In the genomic region with DNA sequence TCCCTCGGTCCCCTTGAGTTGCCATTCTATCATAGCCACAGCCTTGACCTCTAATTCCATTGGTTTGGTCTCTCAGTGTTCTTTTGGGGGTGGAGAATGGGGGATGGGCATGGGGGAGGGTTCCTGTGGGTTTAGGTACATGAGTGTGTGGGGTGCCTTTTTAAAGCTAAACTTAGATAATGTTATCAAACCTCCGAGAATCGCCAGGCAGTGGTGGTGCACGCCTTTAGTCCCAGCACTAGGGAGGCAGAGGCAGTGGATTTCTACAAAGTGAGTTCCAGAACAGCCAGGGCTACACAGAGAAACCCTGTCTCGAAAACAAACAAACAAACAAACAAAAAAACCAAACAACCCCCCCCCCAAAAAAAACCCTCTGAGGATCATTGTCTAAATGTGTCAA, we compare ENCODE assay signal across 31 mouse cellular contexts. TPM values are rescaled to one million over a fixed set of nuclear protein-coding genes. Genes with fewer than 3 reads are reported as not detected.
DNase-seq lines count a peak whose midpoint lies in the region; ATAC-seq and TF ChIP-seq lines count a peak whose summit lies in the region.
"Had no signal": no experiment of that assay in that cellular context is flagged by ENCODE, and none has a peak within 500 bp of the region (broad histone marks: within the 10 kb centered on the region; RNA-seq: fewer than 3 reads in every experiment).

No protein-coding gene starts in this region.

- TF ChIP-seq RAD21 in MEL (IDR thresholded peaks at IDR 0.05; ENCODE audit: low read depth, low read length), result no peak

- peaks cover 0 to 3% of the 10 kb centered on the region in 2 experiments; a peak in 2 of 4 replicates for H3K36me3 ChIP-seq in MEL (ENCODE audit: control insufficient read depth in 1 of 2, insufficient read depth in 2 of 2, low read length in 2 of 2)
- no peaks in the 10 kb centered on the region for H3K36me3 ChIP-seq in liver, embryonic 12.5 days
- H3K36me3 ChIP-seq in liver, embryonic 15.5 days (replicated peaks), result no peaks in the 10 kb centered on the region
- H3K36me3 ChIP-seq: forebrain, embryonic 10.5 days; hindbrain, embryonic 12.5 days; hindbrain, embryonic 15.5 days had no signal

- no peaks in the 10 kb centered on the region for H3K9me3 ChIP-seq in MEL (replicated peaks; ENCODE audit: insufficient read depth, low read length)
- H3K9me3 ChIP-seq in liver, embryonic 12.5 days (replicated peaks), result no peaks in the 10 kb centered on the region
- H3K9me3 ChIP-seq in liver, embryonic 15.5 days (replicated peaks), result no peaks in the 10 kb centered on the region
- H3K9me3 ChIP-seq: forebrain, embryonic 10.5 days; forebrain, embryonic 13.5 days; hindbrain, embryonic 12.5 days; hindbrain, embryonic 15.5 days had no signal

- peak in 1 of 2 experiments; percentile 41; a peak in 1 of 4 replicates for TF ChIP-seq EP300 in MEL (IDR thresholded peaks at IDR 0.05; ENCODE audit: low read depth in 1 of 2, low read length in 2 of 2)

- ATAC-seq in liver, embryonic 12.5 days, result peak; percentile 84
- peak; percentile 52; the same call in 1 of the 2 replicates for ATAC-seq in liver, embryonic 15.5 days (ENCODE audit: insufficient read depth)
- ATAC-seq: activated CD4-positive, CD25-positive, alpha-beta regulatory T cell, adult 4 months; CD4-positive, CD25-positive, alpha-beta regulatory T cell, adult 4 months; forebrain, embryonic 13.5 days; forebrain, embryonic 16.5 days had no signal

- H3K27ac ChIP-seq in MEL (ENCODE audit: control insufficient read depth, low read depth, low read length), result no peak overlapping the region
- no peak overlapping the region for H3K27ac ChIP-seq in liver, embryonic 12.5 days
- H3K27ac ChIP-seq in liver, embryonic 15.5 days (replicated peaks), result no peak overlapping the region
- H3K27ac ChIP-seq: forebrain, embryonic 10.5 days; forebrain, embryonic 13.5 days; hindbrain, embryonic 12.5 days; hindbrain, embryonic 15.5 days had no signal

- H3K4me3 ChIP-seq in MEL (ENCODE audit: control insufficient read depth in 1 of 2, insufficient read depth in 1 of 2, low read depth in 2 of 2, low read length in 2 of 2), result no peak overlapping the region
- H3K4me3 ChIP-seq in liver, embryonic 12.5 days, result no peak overlapping the region
- no peak overlapping the region for H3K4me3 ChIP-seq in liver, embryonic 15.5 days (replicated peaks)
- H3K4me3 ChIP-seq: forebrain, embryonic 10.5 days; forebrain, embryonic 13.5 days; hindbrain, embryonic 12.5 days; hindbrain, embryonic 15.5 days had no signal

- TF ChIP-seq POLR2A in MEL (IDR thresholded peaks at IDR 0.05; ENCODE audit: control insufficient read depth in 1 of 2, insufficient read depth in 1 of 2, low read depth in 1 of 2, low read length in 2 of 2, poor library complexity in 1 of 2), result no peak

- H3K4me2 ChIP-seq in liver, embryonic 12.5 days, result peak overlapping the region; percentile 29
- no peak overlapping the region for H3K4me2 ChIP-seq in liver, embryonic 15.5 days
- H3K4me2 ChIP-seq: forebrain, embryonic 13.5 days; heart, embryonic 11.5 days; hindbrain, embryonic 12.5 days; hindbrain, embryonic 15.5 days had no signal

- TF ChIP-seq CTCF in MEL (IDR thresholded peaks at IDR 0.05 in 2 of 3, conservative IDR thresholded peaks at IDR 0.05 in 1 of 3; ENCODE audit: control insufficient read depth in 1 of 3, insufficient read depth in 1 of 3, low read depth in 2 of 3, low read length in 3 of 3, poor library complexity in 1 of 3, severe bottlenecking in 1 of 3), result no peak

- no peaks in the 10 kb centered on the region; a peak in 2 of 4 replicates for H3K27me3 ChIP-seq in MEL (ENCODE audit: control insufficient read depth in 1 of 2, insufficient read depth in 2 of 2, low read length in 2 of 2)
- H3K27me3 ChIP-seq in liver, embryonic 12.5 days (replicated peaks), result peaks cover 11% of the 10 kb centered on the region
- peaks cover 6% of the 10 kb centered on the region; the same call in 1 of the 2 replicates for H3K27me3 ChIP-seq in liver, embryonic 15.5 days
- H3K27me3 ChIP-seq: forebrain, embryonic 13.5 days; hindbrain, embryonic 12.5 days; hindbrain, embryonic 15.5 days had no signal

- H3K4me1 ChIP-seq in MEL (ENCODE audit: control insufficient read depth in 1 of 2, insufficient read depth in 2 of 2, low read length in 2 of 2), result peaks cover 2 to 4% of the 10 kb centered on the region in 2 experiments; a peak in 3 of 4 replicates
- H3K4me1 ChIP-seq in liver, embryonic 12.5 days, result peaks cover 15% of the 10 kb centered on the region
- H3K4me1 ChIP-seq in liver, embryonic 15.5 days (replicated peaks), result peaks cover 11% of the 10 kb centered on the region
- H3K4me1 ChIP-seq: forebrain, embryonic 13.5 days; hindbrain, embryonic 15.5 days had no signal

- H3K9ac ChIP-seq in MEL (ENCODE audit: control insufficient read depth, low read depth, low read length, poor library complexity, severe bottlenecking), result no peak overlapping the region
- H3K9ac ChIP-seq in liver, embryonic 12.5 days, result no peak overlapping the region
- no peak overlapping the region for H3K9ac ChIP-seq in liver, embryonic 15.5 days
- H3K9ac ChIP-seq: forebrain, embryonic 13.5 days; hindbrain, embryonic 12.5 days; hindbrain, embryonic 15.5 days had no signal

- no peaks in the 10 kb centered on the region for H3K79me2 ChIP-seq in MEL (ENCODE audit: control insufficient read depth, insufficient read depth, low read length, poor library complexity)

- DNase-seq in MEL (ENCODE audit: low read depth, low spot score), result no peak
- DNase-seq in c-Kit-positive CD71-positive TER-119-negative erythroid progenitor cells, embryonic 14.5 days (ENCODE audit: low read depth), result peak; percentile 27
- DNase-seq in kidney, adult 18-20 months, result no peak
- no peak for DNase-seq in kidney, postnatal 36 days
- no peak for DNase-seq in spleen, postnatal 4 days (ENCODE audit: low spot score in 2 of 2)
- DNase-seq: adrenal gland, postnatal 10 days; adrenal gland, postnatal 36 days; cerebellum, adult 11-12 months; cerebellum, adult 8-10 months; cerebellum, postnatal 10 days; gastrocnemius, postnatal 14 days; heart, adult 11 months had no signal

- 32% methylated on average over 5 of the region's 5 CpGs for WGBS in liver, embryonic 12.5 days (ENCODE audit: insufficient replicate concordance)
- 25% methylated on average over 5 of the region's 5 CpGs for WGBS in liver, embryonic 15.5 days (ENCODE audit: insufficient replicate concordance)

TF ChIP-seq in MEL, 35 proteins besides CTCF, POLR2A, EP300 and RAD21:
- TF ChIP-seq TBP (IDR thresholded peaks at IDR 0.05; ENCODE audit: low read depth, low read length) (peak; percentile 46; the same call in 1 of the 2 replicates), JUND (IDR thresholded peaks at IDR 0.05; ENCODE audit: low read depth, low read length) (no peak)
TF ChIP-seq in MEL: peak in this region for 1.

RNA-seq across cellular contexts. Expression of gene Gm8439, which starts 7.7 kb away (rescaled TPM):
- total RNA-seq in MEL (2012; rRNA removed), result not detected in 2 replicates
- polyA plus RNA-seq in MEL (2012; ENCODE audit: insufficient read depth in 1 of 2, insufficient read length in 2 of 2, low read depth in 1 of 2, low replicate concordance in 2 of 2, missing spikeins in 1 of 2), result not detected
- polyA plus RNA-seq in liver, embryonic 12.5 days (2016; fragmentation: Nextera tagmentation; extraction: Ambion mirVana), result not detected in 2 replicates
- polyA plus RNA-seq in liver, embryonic 15.5 days (2015; fragmentation: Nextera tagmentation; extraction: Ambion mirVana), result not detected in 2 replicates
- total RNA-seq: adrenal gland, postnatal 10 days; adrenal gland, postnatal 36 days; gastrocnemius, adult 18-20 months; gastrocnemius, postnatal 14 days; gastrocnemius, postnatal 4 days; heart, adult 8-10 months; heart, postnatal 25 days; hematopoietic stem cell, adult 5-6 weeks had no signal
- polyA plus RNA-seq: activated CD4-positive, CD25-positive, alpha-beta regulatory T cell, adult 4 months; C2C12; embryonic facial prominence, embryonic 11.5 days; embryonic facial prominence, embryonic 14.5 days; forebrain, embryonic 10.5 days; forebrain, embryonic 13.5 days; forebrain, embryonic 16.5 days; heart, embryonic 14.5 days; hindbrain, embryonic 12.5 days; hindbrain, embryonic 15.5 days had no signal

RNA-seq across cellular contexts. Expression of gene Ctps, which starts 10.8 kb away (rescaled TPM):
- 76.7 and 81.2 TPM in 2 replicates for total RNA-seq in MEL (2012; rRNA removed)
- 10 to 100 TPM in 1 of 2 experiments, not detected in 1; 82.2 TPM for polyA plus RNA-seq in MEL (2012; ENCODE audit: insufficient read depth in 1 of 2, insufficient read length in 2 of 2, low read depth in 1 of 2, low replicate concordance in 2 of 2, missing spikeins in 1 of 2)
- polyA plus RNA-seq in liver, embryonic 12.5 days (2016; fragmentation: Nextera tagmentation; extraction: Ambion mirVana), result 75.0 and 75.8 TPM in 2 replicates
- polyA plus RNA-seq in liver, embryonic 15.5 days (2015; fragmentation: Nextera tagmentation; extraction: Ambion mirVana), result 27.7 and 29.1 TPM in 2 replicates

RNA-seq across cellular contexts. Expression of gene Slfnl1, which starts 48.9 kb away (rescaled TPM):
- total RNA-seq in MEL (2012; rRNA removed), result not detected in 2 replicates
- polyA plus RNA-seq in MEL (2012; ENCODE audit: insufficient read depth in 1 of 2, insufficient read length in 2 of 2, low read depth in 1 of 2, low replicate concordance in 2 of 2, missing spikeins in 1 of 2), result under 1 TPM in 1 of 2 experiments, not detected in 1; 0.06 TPM
- not detected in 2 replicates for polyA plus RNA-seq in liver, embryonic 12.5 days (2016; fragmentation: Nextera tagmentation; extraction: Ambion mirVana)
- polyA plus RNA-seq in liver, embryonic 15.5 days (2015; fragmentation: Nextera tagmentation; extraction: Ambion mirVana), result not detected in 2 replicates
- total RNA-seq: gastrocnemius, postnatal 14 days; heart, postnatal 25 days; hematopoietic stem cell, adult 5-6 weeks had no signal
- polyA plus RNA-seq: activated CD4-positive, CD25-positive, alpha-beta regulatory T cell, adult 4 months; CD4-positive, CD25-positive, alpha-beta regulatory T cell, adult 4 months; embryonic facial prominence, embryonic 11.5 days; embryonic facial prominence, embryonic 14.5 days; forebrain, embryonic 10.5 days; forebrain, embryonic 13.5 days; forebrain, embryonic 16.5 days; heart, embryonic 11.5 days; heart, embryonic 14.5 days; hindbrain, embryonic 12.5 days had no signal
